Mouse (Mus musculus) heart, embryonic 14.5 days (tissue): Measurements from ENCODE around the gene Hcn4. TPM values are rescaled to one million over a fixed set of nuclear protein-coding genes. Genes with fewer than 3 reads are reported as not detected.

Experiments
- ATAC-seq: fragments of 200-750 bp; cut with Nextera tagmentation; 2 replicates; pipeline ENCODE4 v1.8.0; 2017; ENCODE audit warnings: low read depth, moderate TSS enrichment; ENCODE audit not compliant: insufficient number of reproducible peaks, insufficient read depth, low FRiP score
- H3K27ac ChIP-seq, 2 experiments: fragments of 200-500 bp in 1 of 2; fragments of 300-500 bp in 1 of 2; sonication (generic) in 1 of 2; replicated peaks in 1 of 2; 2 replicates each; pipeline ENCODE4 v1.5.1; 2012 to 2014; ENCODE audit warnings: low read depth in 2 of 2, low read length in 2 of 2, control low read depth in 1 of 2, mild to moderate bottlenecking in 1 of 2, mixed read lengths in 1 of 2; ENCODE audit not compliant: control insufficient read depth in 1 of 2, insufficient read depth in 1 of 2
- H3K27me3 ChIP-seq: fragments of 300-500 bp; sonication (generic); 2 replicates; pipeline ENCODE4 v1.6.1; 2014; ENCODE audit warnings: mild to moderate bottlenecking, low read length, control low read depth; ENCODE audit not compliant: control insufficient read depth, insufficient read depth
- H3K36me3 ChIP-seq: fragments of 300-500 bp; sonication (generic); 2 replicates; pipeline ENCODE4 v1.6.1; 2014; ENCODE audit warnings: mild to moderate bottlenecking, control low read depth, low read length, mixed read lengths; ENCODE audit not compliant: control insufficient read depth, insufficient read depth
- H3K4me1 ChIP-seq, 2 experiments: fragments of 200-500 bp in 1 of 2; fragments of 300-500 bp in 1 of 2; sonication (generic) in 1 of 2; 2 replicates each; pipeline ENCODE4 v1.6.1; 2012 to 2014; ENCODE audit warnings: low read length in 2 of 2, control low read depth in 1 of 2, mixed read lengths in 1 of 2; ENCODE audit not compliant: control insufficient read depth in 2 of 2, insufficient read depth in 2 of 2
- H3K4me2 ChIP-seq: fragments of 300-500 bp; sonication (generic); 2 replicates; pipeline ENCODE4 v1.6.1; 2014; ENCODE audit warnings: mild to moderate bottlenecking, low read length
- H3K4me3 ChIP-seq, 2 experiments: fragments of 200-500 bp in 1 of 2; fragments of 300-500 bp in 1 of 2; sonication (generic) in 1 of 2; 2 replicates each; pipeline ENCODE4 v1.5.1; 2012 to 2014; ENCODE audit warnings: low read length in 2 of 2, mild to moderate bottlenecking in 2 of 2, control low read depth in 1 of 2, low read depth in 1 of 2, moderate library complexity in 1 of 2; ENCODE audit not compliant: control insufficient read depth in 1 of 2, insufficient read depth in 1 of 2
- H3K9ac ChIP-seq: fragments of 300-500 bp; sonication (generic); 2 replicates; pipeline ENCODE4 v1.6.1; 2014; ENCODE audit warnings: mild to moderate bottlenecking, low read length
- H3K9me3 ChIP-seq: fragments of 300-500 bp; sonication (generic); 2 replicates; pipeline ENCODE4 v1.6.1; 2016; ENCODE audit warnings: low read length, control low read depth; ENCODE audit not compliant: control insufficient read depth
- WGBS: fragments of 180-500 bp; shearing (Covaris S2); extraction: QIAGEN DNeasy Blood & Tissue Kit; methylation state at CpG from one replicate; pipeline ENCODE4 v1.1.7; 2014; 5-methylcytosine and 5-hydroxymethylcytosine counted together
- polyA plus RNA-seq: library from polyadenylated mRNA; unstranded; fragments of >200 nt; fragmentation: Nextera tagmentation; extraction: Ambion mirVana; gene quantifications from 2 replicates; pipeline ENCODE4 v1.2.1, GENCODE M21; 2014

Hcn4 gene
- polyA plus RNA-seq, 1 experiment from 2014 or later: 3.6 TPM

DNA sequence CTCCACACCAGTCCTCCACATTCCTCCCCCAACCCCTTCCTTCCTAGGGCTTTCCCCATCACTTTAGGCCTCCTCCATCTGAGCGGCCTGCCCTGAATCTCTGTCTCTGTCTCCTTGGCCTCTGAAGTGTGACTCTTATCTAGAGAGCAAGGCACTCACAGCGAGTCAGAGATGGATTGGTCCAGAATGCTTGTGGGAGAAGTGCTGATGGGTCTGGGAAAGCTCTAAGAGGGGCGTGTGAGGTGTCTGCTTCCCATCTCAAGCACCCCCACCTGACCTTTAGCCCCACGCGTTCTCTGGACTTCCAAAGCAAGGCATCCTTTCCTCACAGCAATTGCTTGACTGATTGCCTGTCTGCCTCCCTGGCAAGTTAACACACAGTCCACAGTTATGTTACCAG is 20.4 kb upstream of the Hcn4 start:
- WGBS: 13% methylated on average over 5 of the region's 5 CpGs
- peak; percentile 33; the same call in 1 of the 2 replicates for ATAC-seq
- H3K4me1 ChIP-seq: peaks cover 46% of the 10 kb centered on the region in 2 experiments
- H3K4me2 ChIP-seq: no peak overlapping the region
- no peak overlapping the region for H3K4me3 ChIP-seq
- H3K27me3 ChIP-seq: no peaks in the 10 kb centered on the region
- peak overlapping the region in 1 of 2 experiments; percentile 31; a peak in 2 of 4 replicates for H3K27ac ChIP-seq
- no peaks in the 10 kb centered on the region for H3K36me3 ChIP-seq
- H3K9ac ChIP-seq: no peak overlapping the region
- H3K9me3 ChIP-seq: no peaks in the 10 kb centered on the region

- H3K4me1 ChIP-seq: peaks cover 56 to 57% of the 10 kb centered on the region in 2 experiments
- no peaks in the 10 kb centered on the region for H3K27me3 ChIP-seq
- WGBS: 7% methylated on average over 15 of the region's 15 CpGs
- peak overlapping the region; percentile 54 for H3K4me2 ChIP-seq
- H3K4me3 ChIP-seq: peak overlapping the region; percentile 13 to 15; a peak in 3 of 4 replicates
- peak overlapping the region; percentile 30 to 49; a peak in 2 of 4 replicates for H3K27ac ChIP-seq
- no peaks in the 10 kb centered on the region for H3K36me3 ChIP-seq
- ATAC-seq: no peak
- no peaks in the 10 kb centered on the region for H3K9me3 ChIP-seq
- H3K9ac ChIP-seq: no peak overlapping the region
These were observed 17.5 kb upstream of the Hcn4 start for GRCm38 (mm10) chr9:58805601-58806318.

DNA sequence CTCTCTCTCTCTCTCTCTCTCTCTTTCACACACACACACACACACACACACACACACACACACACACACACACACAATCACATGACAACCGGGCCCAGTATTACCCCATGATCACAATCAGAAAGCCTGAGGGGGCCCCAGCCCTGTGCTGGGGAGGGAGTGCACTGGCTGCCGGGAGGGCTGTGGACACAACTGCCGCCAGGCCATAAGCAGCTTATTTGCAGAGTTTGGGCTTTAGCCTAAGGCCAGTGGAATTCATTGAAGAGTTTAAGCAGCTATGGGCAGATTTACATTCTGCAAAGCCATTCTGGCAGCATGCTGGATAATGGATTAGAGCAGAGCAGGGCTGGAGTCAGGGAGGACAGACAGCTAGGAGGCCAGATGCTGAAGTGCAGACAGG is 12.0 kb upstream of the Hcn4 start:
- Histone ChIP-seq H3K27me3 (no peaks in the 10 kb centered on the region), H3K36me3 (no peaks in the 10 kb centered on the region), H3K27ac (no peak overlapping the region), H3K4me3 (no peak overlapping the region), H3K4me2 (no peak overlapping the region), H3K9ac (no peak overlapping the region), H3K4me1 (peaks cover 43 to 50% of the 10 kb centered on the region in 2 experiments), H3K9me3 (no peaks in the 10 kb centered on the region)
- no peak for ATAC-seq
- 55% methylated on average over 3 of the region's 3 CpGs for WGBS

DNA sequence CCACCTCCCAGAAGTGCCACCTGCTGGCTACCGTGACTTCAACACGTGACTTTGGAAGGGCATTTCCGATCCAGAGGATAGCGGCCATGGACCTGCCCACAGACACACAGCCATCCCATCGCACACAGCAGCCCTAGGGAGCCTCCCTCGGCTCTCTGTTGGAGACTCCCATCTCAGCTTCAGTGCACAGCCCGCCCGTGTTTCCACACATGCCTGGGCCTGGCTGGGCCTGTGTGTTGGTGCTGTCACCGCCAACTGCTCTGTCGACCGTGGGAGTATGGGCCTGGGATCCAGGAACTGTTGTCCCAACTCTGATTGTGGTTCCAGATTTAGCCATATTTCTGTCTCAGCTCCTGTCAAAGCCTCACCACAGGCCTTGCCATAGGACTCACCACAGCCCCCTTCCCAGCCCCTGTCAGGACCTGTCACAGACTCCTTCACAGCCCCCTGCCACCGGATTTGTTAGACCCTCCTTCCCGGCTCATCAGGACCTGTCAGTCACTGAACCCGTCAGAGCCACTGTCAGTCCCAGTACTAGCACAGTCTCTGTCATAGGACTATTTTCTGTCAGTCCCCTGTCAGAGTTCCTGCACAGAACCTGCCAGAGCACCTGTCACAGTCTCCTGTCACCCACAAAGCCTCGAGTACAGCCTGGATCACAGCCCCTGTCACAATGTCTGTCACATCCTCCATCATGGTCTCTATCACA is 7.5 kb upstream of the Hcn4 start:
- H3K4me3 ChIP-seq: no peak overlapping the region
- H3K36me3 ChIP-seq: no peaks in the 10 kb centered on the region
- H3K27me3 ChIP-seq: peaks cover 18% of the 10 kb centered on the region
- 27% methylated on average over 15 of the region's 15 CpGs for WGBS
- peaks cover 47 to 57% of the 10 kb centered on the region in 2 experiments for H3K4me1 ChIP-seq
- no peak for ATAC-seq
- no peak overlapping the region for H3K4me2 ChIP-seq
- 0 out of 4 replicates have a peak overlapping the region, but pooled peaks of 1 of the 2 experiments have one; percentile 42 for H3K27ac ChIP-seq
- no peak overlapping the region for H3K9ac ChIP-seq
- H3K9me3 ChIP-seq: no peaks in the 10 kb centered on the region

- no peak overlapping the region for H3K9ac ChIP-seq
- H3K4me2 ChIP-seq: no peak overlapping the region
- H3K4me1 ChIP-seq: peaks cover 48 to 65% of the 10 kb centered on the region in 2 experiments
- H3K4me3 ChIP-seq: no peak overlapping the region
- no peaks in the 10 kb centered on the region for H3K36me3 ChIP-seq
- peaks cover 26% of the 10 kb centered on the region for H3K27me3 ChIP-seq
- H3K9me3 ChIP-seq: no peaks in the 10 kb centered on the region
- no peak for ATAC-seq
- 42% methylated on average over 9 of the region's 9 CpGs for WGBS
- H3K27ac ChIP-seq: no peak overlapping the region
These were observed 6.8 kb upstream of the Hcn4 start for GRCm38 (mm10) chr9:58816458-58816857.

DNA sequence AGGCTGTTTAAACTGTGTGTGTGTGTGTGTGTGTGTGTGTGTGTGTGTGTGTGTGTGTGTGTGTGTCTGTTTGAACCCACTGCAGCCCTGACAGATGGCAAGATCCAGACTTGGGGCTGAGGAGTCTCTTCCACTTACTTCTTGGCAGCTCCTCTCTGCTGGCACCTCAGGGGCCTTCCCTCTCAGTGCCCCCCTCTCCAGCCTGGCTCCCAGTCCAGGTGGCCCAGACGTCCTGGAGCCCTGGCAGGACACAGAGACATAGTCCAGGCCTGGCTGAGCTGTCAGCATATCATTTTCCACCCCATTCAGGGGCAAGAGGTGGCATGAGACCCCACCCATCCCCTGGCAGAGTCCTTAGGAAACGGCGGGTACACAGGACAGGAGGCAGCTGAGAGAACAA is 5.5 kb upstream of the Hcn4 start:
- WGBS: 14% methylated on average over 3 of the region's 3 CpGs
- H3K27me3 ChIP-seq: peaks cover 26% of the 10 kb centered on the region
- peaks cover 51 to 71% of the 10 kb centered on the region in 2 experiments for H3K4me1 ChIP-seq
- H3K9me3 ChIP-seq: no peaks in the 10 kb centered on the region
- H3K36me3 ChIP-seq: no peaks in the 10 kb centered on the region
- ATAC-seq: peak; percentile 58
- H3K4me2 ChIP-seq: no peak overlapping the region
- no peak overlapping the region for H3K9ac ChIP-seq
- H3K4me3 ChIP-seq: no peak overlapping the region
- peak overlapping the region; percentile 22 to 34; a peak in 2 of 4 replicates for H3K27ac ChIP-seq

GRCm38 (mm10) chr9:58822431-58823091 is 651 bp upstream of the Hcn4 start:
- Histone ChIP-seq H3K27me3 (peaks cover 53% of the 10 kb centered on the region), H3K9me3 (no peaks in the 10 kb centered on the region), H3K36me3 (no peaks in the 10 kb centered on the region), H3K4me3 (peak overlapping the region; percentile 76 to 82), H3K27ac (peak overlapping the region; percentile 72 to 79), H3K4me2 (peak overlapping the region; percentile 98), H3K4me1 (peaks cover 21 to 46% of the 10 kb centered on the region in 2 experiments), H3K9ac (peak overlapping the region; percentile 86)
- WGBS: under 1% methylated on average over 61 of the region's 62 CpGs
- ATAC-seq: peak; percentile 48
